Mouse (Mus musculus): ENCODE measurements around the gene Trim71. TPM values are rescaled to one million over a fixed set of nuclear protein-coding genes. Genes with fewer than 3 reads are reported as not detected.

Gene Trim71
- total RNA-seq, 2 experiments from 2014 or later, result not detected

- no peak for DNase-seq (ENCODE audit: low spot score in 2 of 2)
Observed at GRCm38 (mm10) chr9:114487481-114488258, 76.5 kb downstream of the Trim71 start.

GRCm38 (mm10) chr9:114486808-114487207, 77.4 kb downstream of the Trim71 start:
- DNase-seq (ENCODE audit: low spot score in 2 of 2), result no peak

GRCm38 (mm10) chr9:114484771-114485170, 79.4 kb downstream of the Trim71 start:
- no peak for DNase-seq (ENCODE audit: low spot score in 2 of 2)

- DNase-seq (ENCODE audit: low spot score in 2 of 2), result no peak
Observed at GRCm38 (mm10) chr9:114480940-114481339, 83.2 kb downstream of the Trim71 start.

GRCm38 (mm10) chr9:114477019-114477418, 87.2 kb downstream of the Trim71 start:
- no peak for DNase-seq (ENCODE audit: low spot score in 2 of 2)

- DNase-seq (ENCODE audit: low spot score in 2 of 2), result no peak
Observed at GRCm38 (mm10) chr9:114471892-114472291, 92.3 kb downstream of the Trim71 start.

GRCm38 (mm10) chr9:114468701-114469100, 95.5 kb downstream of the Trim71 start:
- no peak for DNase-seq (ENCODE audit: low spot score in 2 of 2)

GRCm38 (mm10) chr9:114468217-114468616, 96.0 kb downstream of the Trim71 start:
- no peak for DNase-seq (ENCODE audit: low spot score in 2 of 2)

- no peak for DNase-seq (ENCODE audit: low spot score in 2 of 2)
Observed at GRCm38 (mm10) chr9:114466871-114467270, 97.3 kb downstream of the Trim71 start.

GRCm38 (mm10) chr9:114465442-114465841, 98.7 kb downstream of the Trim71 start:
- DNase-seq (ENCODE audit: low spot score in 2 of 2), result no peak

GRCm38 (mm10) chr9:114462569-114462968, 101.6 kb downstream of the Trim71 start:
- no peak for DNase-seq (ENCODE audit: low spot score in 2 of 2)

GRCm38 (mm10) chr9:114458436-114458835, 105.7 kb downstream of the Trim71 start:
- DNase-seq (ENCODE audit: low spot score in 2 of 2), result no peak

Other genes with a start within 250 kb of the Trim71 start
- not detected for gene Bcl2a1c, start 234.2 kb downstream of the Trim71 start, total RNA-seq (2021)
- 10 to 100 TPM; 95.3 to 98.3 TPM for gene Crtap, start 173.7 kb downstream of the Trim71 start, total RNA-seq (2021)
- 10 to 100 TPM; 22.9 to 29.5 TPM for gene Glb1, start 163.3 kb downstream of the Trim71 start, total RNA-seq (2021)
- gene Tmppe, start 163.3 kb downstream of the Trim71 start, total RNA-seq (2021), result 1 to 10 TPM; 5.4 to 6.3 TPM
- gene Ccr4, start 59.5 kb downstream of the Trim71 start, total RNA-seq (2021), result not detected
- gene C130032M10Rik, start 48.7 kb downstream of the Trim71 start, total RNA-seq (2021), result not detected
- 10 to 100 TPM; 28.7 to 34.2 TPM for gene Cnot10, start 75.8 kb upstream of the Trim71 start, total RNA-seq (2021)
- gene Dync1li1, start 124.4 kb upstream of the Trim71 start, total RNA-seq (2021), result 10 to 100 TPM; 42.0 to 44.7 TPM
- 100 to 1,000 TPM in 1 of 2 experiments, 10 to 100 TPM in 1; 59.9 to 106 TPM for gene Cmtm6, start 166.7 kb upstream of the Trim71 start, total RNA-seq (2021)
- gene Cmtm7, start 217.5 kb upstream of the Trim71 start, total RNA-seq (2021), result 10 to 100 TPM; 18.3 to 34.4 TPM

All from adrenal gland, adult 18-20 months (tissue).